Mouse (Mus musculus): ENCODE results near the gene Sh2b3.
"Not testable (repeated sequence)": the region's sequence is repeated elsewhere in the genome, so short reads cannot be mapped to it uniquely, and the experiment has no call there.

Sh2b3 gene

DNA sequence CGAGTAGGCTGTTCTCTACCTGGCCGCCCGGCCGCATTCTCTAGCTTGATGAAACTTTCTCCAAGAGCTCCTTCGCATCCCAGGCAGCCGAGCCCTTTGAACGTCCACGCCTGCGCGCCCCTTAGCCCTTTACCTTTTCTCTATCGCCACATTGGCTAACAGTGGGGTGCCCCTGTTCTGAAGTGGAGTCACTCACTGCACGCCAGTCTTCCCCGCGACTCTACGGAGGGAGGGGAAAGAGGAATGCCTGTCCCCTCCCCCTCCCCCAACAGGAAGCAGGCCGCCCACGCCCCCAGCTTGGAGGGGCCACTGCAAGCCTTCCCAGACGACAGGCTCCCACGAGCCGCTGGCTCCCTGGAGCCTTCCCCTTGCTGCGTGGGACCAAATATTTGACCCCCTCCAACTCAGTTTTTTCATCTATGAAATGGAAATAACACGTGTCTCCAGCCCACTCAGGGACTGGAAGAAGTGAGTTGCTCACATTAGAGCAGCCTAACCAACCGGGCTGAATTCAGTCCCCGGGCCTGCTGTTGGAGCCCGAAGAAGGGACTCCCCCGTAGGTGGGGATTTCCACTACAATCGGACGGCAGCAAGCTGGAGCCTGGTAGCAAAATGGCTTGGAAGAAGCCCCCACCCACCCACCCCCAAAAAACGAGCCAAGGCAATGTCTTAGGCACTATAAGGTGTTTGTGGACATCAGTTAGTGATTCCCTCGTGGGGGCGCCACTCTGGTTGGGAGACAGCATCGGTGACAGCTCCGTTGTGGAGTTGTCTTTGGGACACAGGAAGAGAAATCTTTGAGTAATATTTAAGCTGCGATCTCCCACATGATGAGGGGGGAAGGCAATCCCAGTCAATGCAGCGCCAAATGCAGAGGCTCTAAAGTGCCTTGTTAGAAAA lies at the start of gene Sh2b3:
Gene Sh2b3, minus strand, starts transcription at position 206 of the 900 bp plus-strand sequence.
- DNase-seq (ENCODE audit: low spot score): no peak

DNA sequence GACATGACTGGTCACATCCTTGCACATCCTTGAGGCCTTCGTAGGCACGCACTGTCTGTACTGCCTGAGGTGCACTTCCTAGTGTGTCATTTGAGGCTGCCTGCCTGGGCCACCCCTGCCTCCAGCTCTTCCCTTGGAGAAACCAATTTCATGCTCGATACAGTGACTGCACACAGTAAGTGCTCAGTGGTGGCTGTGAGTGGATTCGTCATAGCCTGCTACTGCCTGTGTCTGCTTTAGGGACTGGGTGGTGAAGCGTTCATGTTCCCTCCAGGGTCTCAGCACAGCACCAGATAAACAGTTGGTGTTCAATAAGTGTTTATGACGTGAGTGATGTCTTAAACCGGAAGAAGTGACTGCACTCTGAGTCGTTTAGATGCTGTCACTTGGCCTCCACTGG lies 45.9 kb upstream of the Sh2b3 start:
- DNase-seq (ENCODE audit: low spot score): no peak

DNA sequence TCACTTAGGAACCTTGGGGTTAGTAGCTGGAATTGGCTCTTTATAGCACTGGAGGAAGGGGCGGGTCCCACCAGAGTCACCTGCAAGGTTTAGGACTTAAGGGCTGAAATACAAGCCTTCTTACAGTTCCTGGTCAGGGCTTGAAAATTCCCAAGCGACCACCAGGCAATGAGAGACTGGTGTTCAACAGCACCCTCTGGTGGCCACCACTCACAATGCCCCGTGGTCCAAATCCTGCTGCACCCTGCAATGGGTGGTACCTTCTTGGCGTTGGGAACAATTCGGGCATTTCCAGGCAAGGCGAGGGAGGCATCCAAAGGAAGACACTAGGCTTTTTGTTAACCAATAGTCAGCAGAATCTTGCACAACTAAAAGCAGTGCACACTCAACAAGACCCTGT lies 41.8 kb upstream of the Sh2b3 start:
- DNase-seq (ENCODE audit: low spot score): no peak

DNA sequence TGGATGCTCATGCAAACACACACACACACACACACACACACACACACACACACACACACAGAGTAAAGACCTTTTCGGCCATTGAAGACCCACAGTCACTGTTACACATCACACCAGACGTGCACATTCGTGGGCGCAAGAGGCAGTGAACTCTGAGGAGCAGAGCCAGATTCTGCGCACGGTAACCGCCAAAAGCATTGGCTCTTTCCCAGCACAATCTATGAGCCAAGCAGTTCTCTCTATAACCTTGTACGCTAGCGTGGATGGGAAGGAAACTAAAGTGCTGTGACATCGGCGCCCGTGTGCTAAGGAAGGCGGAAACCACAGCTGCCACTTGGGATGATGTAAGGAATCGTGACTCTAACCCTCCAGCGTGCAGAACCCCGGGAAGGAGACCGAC lies 41.3 kb upstream of the Sh2b3 start:
- DNase-seq (ENCODE audit: low spot score): no peak

DNA sequence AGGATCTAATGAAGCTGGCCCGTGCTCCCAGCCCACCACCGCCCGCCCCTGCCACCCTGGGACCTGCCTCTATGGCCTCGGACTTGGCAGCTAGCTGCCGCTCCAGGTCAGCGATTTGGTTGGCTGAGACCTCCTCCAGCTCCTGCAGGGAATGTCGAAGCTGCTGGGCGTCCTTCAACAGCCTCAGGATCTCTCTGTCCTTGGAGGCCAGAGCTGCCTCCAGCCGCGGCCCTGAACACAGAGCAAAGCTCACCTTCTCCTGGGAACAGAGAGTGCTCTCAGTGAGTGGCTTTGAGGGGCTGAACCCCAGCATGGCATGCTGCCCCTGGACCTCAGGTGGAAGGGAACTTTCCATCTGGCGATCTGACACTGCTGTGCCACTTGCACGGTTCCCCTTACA lies 39.5 kb upstream of the Sh2b3 start:
- DNase-seq (ENCODE audit: low spot score): no peak

DNA sequence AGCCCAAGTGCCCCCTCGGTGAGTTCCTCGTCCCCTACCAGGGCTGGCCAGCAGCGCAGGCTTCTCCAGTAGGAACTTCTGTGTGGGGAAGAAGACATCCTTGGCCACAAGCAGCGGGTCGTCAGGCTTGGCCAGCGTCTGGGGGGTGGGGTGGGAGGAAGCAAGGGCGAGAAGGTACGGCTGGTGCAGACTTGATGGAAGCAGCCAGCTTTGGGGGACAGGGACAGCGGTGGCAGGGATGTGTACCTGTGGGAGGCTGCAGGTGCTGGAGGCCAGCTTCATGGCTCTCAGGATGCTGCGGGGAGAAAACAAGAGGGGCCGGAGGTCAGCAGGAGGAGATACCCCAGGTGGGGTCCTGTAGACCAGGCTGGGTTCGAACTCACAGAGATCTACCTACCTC lies 37.6 kb upstream of the Sh2b3 start:
- no peak for DNase-seq (ENCODE audit: low spot score)

DNA sequence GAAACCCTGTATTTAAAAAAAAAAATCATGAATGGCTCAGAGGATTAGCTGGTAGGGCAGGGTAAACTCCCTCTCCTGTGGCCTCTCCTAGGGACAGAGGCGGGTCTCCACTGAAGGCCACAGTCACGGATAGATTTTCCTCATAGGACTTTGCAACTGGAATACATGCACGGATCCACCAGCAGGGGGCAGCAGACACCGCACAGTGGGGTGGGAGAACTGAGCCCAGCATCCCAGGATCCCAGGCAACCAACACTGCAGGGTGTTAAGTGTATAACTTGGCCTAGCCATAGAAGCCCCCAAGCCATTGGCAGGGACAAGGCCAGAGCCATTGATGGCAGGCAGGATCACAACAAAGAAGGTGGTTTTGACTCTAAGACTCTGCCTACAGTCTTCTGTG lies 34.7 kb upstream of the Sh2b3 start:
- peak; percentile 81 for DNase-seq (ENCODE audit: low spot score)

DNA sequence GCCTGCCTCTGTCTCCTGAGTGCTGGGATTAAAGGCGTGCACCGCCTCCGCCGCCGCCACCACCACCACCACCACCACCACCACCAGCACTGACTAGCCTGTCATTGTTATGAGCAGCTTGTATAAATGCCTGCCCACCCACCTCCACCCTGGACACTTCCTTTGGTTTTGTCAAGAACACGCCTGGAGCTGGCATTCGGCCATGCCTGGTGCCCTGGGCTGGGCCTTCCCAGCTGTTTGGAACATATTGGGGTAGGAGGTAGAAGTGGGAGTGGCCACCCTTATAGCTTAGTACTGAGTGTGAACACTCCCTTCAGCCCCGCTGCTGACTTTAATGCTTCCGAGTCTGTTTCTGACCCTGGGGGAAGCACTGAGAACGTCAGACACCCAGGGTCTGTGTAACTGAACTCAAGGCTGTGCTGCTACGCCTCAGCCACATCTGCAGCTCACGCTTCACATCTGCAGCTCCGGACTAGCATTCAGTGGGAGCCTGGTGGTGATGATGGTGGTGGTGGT lies 34.1 kb upstream of the Sh2b3 start:
- DNase-seq (ENCODE audit: low spot score): no peak

DNA sequence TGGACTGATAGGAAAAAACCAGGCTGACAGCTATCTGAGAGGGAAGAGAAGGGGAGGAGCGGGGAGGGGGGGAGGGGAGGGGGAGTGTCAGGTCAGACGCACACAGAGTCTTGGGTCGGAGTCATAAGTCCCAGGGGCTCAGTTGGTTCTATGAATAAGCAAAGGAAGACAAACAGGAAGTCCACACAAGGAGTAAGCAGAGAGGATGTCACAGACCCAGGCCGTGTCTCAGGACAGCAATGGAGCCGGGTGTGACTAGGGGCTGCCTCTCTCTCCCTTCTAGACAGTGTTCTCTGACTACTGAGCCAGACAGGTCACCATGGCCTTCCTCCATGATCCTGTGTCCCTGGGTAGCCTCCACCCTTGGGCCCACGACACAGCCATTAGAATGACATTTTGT lies 33.4 kb upstream of the Sh2b3 start:
- no peak for DNase-seq (ENCODE audit: low spot score)

DNA sequence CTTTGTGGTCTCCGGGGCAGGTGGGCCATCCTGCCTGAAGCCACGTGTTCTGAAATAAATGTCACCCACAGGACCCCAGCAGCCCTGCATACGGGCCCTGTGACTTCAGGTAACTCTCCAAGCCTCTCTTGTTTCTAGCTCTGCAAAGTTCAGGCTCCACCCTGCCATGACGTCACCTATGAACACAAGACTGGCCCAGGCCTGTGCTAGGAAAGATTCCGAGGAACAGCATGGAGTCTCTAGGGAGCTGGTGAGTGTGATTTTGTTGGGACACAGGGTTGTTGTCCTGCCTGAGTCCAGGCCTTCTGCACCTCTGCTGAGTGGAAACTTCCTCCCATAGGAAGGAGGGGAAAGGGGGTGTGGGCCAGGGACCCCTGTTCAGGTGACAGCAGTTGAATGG lies 30.5 kb upstream of the Sh2b3 start:
- DNase-seq (ENCODE audit: low spot score): no peak

DNA sequence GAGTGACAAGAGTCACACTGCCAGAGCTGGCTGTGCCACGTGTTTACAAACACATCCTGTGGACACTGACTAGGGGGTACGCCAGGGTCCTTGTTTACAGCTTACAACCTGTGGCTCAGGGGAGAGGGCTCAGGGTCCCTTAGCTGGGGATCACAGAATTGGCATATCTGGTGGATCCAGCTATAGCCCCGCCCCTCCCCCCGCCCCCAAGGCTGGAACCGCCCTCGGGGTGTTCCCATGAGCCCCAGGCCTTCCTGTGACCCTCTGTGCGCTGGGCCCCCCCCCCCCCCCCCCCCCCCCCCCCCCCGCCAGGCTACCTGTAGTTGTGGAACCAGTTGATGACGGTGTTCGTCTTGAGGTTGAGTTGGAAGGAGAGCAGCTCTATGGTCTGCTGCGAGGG lies 26.9 kb upstream of the Sh2b3 start:
- DNase-seq (ENCODE audit: low spot score): no peak

DNA sequence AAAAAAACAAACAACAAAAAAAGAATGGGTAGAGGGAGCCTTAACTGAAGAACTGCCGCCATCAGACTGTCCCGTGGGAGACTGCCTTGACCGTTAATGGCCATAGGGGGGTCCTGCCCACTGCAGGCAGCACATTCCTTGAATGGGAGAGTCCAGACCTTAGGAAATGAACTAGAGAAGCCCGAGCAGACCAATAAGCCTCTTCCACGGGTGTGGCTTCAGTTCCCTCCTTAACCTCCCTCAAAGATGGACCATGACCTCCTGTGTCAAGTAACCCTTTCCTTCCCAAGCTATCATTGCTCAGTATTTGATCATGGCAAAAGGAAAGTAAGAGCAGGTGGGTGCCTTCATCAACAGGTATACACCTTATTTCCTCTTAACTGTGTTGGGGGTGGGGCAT lies 24.5 kb upstream of the Sh2b3 start:
- no peak for DNase-seq (ENCODE audit: low spot score)

DNA sequence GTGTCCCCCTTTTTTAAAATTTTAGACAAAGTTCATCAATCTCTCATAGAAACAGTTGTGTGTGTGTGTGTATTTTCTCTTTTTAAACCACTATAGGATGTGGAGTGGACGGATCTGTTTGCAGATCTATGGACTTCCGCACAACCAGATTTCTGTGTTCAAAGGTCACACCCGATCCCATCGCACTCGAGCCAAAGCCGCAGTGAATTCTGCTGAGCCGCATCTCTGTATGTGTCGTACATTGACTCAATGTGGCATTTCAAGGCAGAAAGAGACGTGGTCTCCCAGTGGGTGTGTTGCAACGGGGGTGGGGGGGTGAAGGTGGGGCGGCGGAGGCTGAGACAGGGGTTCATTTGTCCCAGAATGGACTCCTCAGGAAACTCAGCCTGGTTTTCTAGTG lies 21.0 kb upstream of the Sh2b3 start:
- no peak for DNase-seq (ENCODE audit: low spot score)

DNA sequence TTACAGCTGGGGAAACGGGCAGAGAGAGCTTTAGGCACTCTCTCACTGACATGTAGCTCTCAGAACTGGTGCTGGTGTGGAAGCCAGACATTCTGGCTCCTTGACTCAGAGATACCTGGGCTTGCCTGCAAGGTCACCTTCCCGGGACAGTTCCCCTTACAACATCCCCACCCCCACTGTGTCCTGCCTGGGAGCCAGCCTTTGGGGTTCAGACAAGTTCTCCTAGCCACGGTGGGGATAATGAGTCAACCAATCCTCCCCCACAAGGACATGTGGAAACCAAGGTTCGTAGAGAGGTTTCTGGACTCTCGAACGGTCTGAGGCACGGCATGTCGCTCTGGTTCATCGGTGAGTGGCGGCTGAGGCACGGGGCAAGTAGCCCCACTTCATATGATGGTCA lies 19.3 kb upstream of the Sh2b3 start:
- DNase-seq (ENCODE audit: low spot score): no peak

DNA sequence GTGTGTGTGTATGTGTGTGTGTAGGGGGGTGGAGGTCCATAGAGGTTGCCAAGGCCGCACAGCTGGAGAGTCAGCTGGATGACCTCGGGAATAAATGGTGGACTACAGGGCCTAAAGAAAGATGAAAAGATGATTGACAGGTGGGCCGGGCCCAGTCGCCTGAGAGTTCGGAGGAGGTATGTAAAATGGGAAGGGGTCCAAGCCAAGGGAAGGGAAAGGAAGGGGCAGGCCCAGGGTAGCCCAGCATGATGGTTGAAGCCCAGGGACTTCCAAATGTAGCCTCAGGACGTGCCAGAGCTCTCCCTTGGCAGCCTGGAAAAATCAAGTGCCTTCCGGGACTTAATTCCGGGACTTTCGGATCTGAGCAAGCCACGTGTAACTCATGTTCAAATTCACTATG lies 17.3 kb upstream of the Sh2b3 start:
- DNase-seq (ENCODE audit: low spot score): no peak

DNA sequence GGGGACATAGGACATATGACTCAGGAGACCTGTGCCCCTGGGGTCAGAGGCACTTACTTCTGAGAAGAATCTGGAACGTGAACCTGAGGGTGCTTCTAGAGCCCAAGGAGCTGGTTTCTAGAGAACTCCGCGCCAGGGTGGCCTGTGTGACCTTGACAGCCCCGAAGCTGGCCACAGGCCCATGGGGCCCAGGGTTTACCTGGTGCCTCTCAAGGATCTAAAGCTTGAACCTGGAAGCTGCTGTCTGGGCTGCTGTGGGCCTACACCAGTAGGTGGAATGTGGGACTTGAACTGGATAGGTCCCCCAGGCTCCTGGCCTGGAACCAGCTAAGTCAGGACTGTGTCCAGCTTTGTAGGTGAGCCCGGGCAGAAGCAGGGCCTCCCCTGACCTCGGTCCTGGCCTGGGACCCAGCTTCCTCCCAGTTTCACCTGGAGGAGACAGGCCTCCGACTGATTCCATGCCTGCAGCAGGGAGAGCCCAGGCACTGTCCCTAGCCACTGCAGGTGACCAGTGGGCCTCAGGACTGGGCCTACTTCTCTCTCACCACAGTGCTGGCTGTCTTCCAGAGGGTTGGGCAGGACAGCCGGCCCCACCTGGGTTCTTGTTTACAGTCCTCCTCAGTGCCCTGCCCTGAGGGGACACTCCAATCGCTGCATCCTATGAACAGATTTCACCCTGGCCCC lies 16.1 kb upstream of the Sh2b3 start:
- no peak for DNase-seq (ENCODE audit: low spot score)

DNA sequence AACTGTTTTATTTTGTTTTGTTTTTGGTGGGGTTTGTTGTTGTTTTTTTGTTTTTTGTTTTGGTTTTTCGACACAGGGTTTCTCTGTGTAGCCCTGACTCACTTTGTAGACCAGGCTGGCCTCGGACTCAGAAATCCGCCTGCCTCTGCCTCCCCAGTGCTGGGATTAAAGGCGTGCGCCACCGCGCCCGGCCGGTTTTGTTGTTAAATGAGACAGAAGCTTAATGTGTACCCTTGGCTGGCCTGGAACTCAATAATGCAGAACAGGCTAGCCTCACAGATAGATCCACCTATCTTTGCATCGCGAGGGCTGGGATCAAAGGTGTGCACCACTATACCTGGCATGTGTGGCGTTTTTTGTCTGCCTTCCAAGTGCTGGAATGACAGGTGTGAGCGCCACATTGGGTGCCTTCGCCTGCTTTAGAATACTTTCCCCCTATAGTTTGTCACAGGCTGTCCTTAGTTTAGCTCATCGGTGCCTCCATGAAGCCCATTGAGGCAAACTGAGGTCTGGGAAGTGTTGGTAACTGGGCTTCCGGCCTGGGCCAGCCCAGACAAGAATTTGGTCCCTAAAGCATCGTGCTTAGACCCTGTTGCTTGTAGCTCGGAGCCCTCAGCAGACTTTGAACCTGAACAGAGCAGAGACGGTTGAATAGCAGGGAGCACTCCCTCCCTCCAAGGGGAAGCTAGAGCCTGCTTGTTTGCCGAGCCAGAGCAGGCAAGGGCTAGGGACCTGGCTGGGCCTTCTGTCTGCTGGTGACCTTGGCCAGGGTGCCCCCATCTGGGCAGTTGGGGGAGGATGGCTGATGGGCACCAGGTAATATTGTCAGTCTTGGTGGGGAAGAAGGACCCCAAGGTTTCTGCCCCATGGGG lies 12.3 kb upstream of the Sh2b3 start:
- DNase-seq (ENCODE audit: low spot score): no peak

DNA sequence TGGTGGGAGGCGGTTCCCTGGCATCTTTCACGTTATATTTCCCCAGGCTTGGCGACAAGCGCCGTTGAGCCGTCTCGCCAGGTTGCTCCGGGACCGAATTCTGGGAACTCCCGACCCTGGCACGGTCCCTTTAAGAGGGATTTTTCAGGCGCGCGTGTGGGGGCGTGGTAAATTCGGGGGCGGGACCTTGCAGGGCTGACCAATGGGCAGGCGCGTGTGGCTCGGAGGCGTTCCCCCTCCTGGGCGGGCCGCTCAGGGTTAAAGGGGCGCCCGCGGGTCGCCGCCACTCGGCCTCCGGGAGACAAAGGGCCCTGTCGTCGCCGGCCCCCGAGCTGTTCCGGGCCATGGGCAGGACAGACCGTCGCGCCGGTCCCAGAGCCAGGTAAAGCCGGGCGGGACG lies 11.3 kb upstream of the Sh2b3 start, which contains the start of gene Pheta1:
Gene Pheta1, plus strand, starts transcription at position 242 of the 400 bp plus-strand sequence.
- DNase-seq (ENCODE audit: low spot score): peak; percentile 93

DNA sequence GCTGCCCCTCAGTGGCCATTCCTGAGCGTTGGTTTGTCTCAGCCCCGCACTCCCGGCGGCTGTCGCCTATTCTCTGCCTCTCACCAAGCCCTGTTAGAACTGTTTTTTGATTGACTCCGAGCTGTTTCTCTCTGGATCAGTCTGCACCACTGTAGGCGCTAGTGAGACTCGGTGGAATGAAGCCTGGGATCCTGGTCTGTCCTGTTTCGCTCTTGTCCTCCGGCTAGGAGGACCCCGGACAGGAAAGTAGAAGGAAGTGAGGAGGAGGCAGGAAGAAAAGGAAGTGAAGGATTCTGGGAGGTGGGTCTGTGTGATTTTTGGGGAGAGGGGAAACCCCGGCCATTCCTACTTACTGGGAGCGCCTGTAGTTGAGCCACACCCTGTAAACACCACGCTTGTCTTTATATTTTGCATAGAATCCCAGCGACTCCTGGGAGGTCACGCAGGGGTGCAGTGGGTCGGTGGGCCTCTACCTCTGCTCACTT lies 10.6 kb upstream of the Sh2b3 start:
- no peak for DNase-seq (ENCODE audit: low spot score)

DNA sequence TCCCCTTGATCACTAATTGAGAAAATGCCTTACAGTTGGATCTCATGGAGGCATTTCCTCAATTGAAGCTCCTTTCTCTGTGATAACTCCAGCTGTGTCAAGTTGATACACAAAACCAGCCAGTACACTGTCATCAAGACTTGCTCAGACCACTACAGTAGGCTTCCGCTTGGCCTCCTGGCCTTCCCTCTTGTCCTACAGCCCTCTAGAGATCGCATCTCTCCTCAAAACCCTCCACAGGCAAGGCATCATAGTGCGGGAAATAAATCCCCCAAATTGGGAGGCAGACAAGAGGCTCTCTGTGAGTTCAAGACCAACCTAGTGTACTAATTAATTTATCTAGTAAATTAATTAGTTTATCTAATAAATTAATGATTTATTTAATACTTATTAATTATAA lies 9.8 kb upstream of the Sh2b3 start:
- not testable (repeated sequence) for DNase-seq (ENCODE audit: low spot score)

DNA sequence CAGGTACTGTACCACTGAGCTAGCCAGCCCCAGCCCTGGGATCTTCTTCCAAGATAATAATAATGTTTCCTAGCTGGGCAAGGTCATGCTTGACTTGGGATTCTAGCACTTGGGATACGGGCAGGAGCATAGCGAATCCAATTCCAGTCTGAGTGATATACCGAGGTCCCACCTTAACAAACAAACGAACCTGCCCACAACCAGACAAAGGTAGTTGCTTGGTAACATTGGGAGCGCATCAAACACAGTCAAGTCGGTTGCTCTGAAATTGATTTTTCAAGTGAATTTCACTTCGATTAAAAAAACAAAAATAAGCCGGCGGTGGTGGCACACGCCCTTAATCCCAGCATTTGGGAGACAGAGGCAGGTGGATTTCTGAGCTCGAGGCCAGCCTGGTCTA lies 8.9 kb upstream of the Sh2b3 start:
- no peak for DNase-seq (ENCODE audit: low spot score)

DNA sequence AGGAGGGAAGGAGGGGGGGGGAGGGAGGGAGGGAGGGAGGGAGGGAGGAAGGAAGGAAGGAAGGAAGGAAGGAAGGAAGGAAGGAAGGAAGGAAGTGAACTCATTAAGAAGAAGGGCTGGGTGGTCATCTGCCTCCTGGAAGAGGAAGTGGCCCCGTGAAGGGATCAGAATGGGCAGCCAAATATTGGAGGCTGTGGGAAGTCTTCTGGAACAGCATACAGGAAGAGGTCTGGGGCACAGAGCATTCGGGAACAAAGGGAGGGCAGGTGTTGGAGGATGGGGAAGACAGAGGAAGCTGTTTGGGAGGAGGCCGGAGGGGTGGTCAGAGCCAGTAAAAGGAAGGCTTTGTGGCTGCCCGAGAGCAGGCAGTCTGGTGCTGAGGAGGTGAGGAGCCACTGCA lies 7.9 kb upstream of the Sh2b3 start:
- DNase-seq (ENCODE audit: low spot score): no peak

Data from ovary, postnatal 14 days (tissue).